Mouse (Mus musculus): ENCODE measurements at regions not wholly inside any gene's neighbourhood (a gene's known extent, or its start where the extent isn't known, plus 50 kb on each side); places are given as distances from the start of the nearest gene placed in this dataset.

GRCm38 (mm10) chr15:51592511-51593498, 2291.9 kb upstream of the Gm7489 start:
- H3K27me3 ChIP-seq (ENCODE audit: insufficient read depth, low read length): peaks cover 2% of the 10 kb centered on the region; the same call in 1 of the 2 replicates
- no peaks in the 10 kb centered on the region for H3K36me3 ChIP-seq (replicated peaks)
- peaks cover 2% of the 10 kb centered on the region; the same call in 1 of the 2 replicates for H3K4me1 ChIP-seq (ENCODE audit: insufficient read depth, low read depth, low read length)
- no peak for ATAC-seq (ENCODE audit: extremely low read depth, insufficient number of reproducible peaks, low FRiP score, poor library complexity, severe bottlenecking)
- no peak for TF ChIP-seq POLR2AphosphoS5 (IDR thresholded peaks at IDR 0.05; ENCODE audit: insufficient replicate concordance, low read depth, low read length)
- no peak for TF ChIP-seq TAL1 (conservative IDR thresholded peaks at IDR 0.05; ENCODE audit: low read depth, low read length)
- TF ChIP-seq GATA2 (IDR thresholded peaks at IDR 0.05; ENCODE audit: borderline replicate concordance, low read depth, low read length): no peak
- no peak for TF ChIP-seq CTCF (IDR thresholded peaks at IDR 0.05; ENCODE audit: low read depth, low read length)
- no peak for TF ChIP-seq GATA1 (IDR thresholded peaks at IDR 0.05; ENCODE audit: borderline replicate concordance, low read length)
- no peaks in the 10 kb centered on the region for H3K9me3 ChIP-seq (replicated peaks)
- no peak overlapping the region for H3K4me3 ChIP-seq (ENCODE audit: low read depth, low read length)
- DNase-seq (ENCODE audit: low spot score): no peak

GRCm38 (mm10) chr15:51594060-51594459, 2290.6 kb upstream of the Gm7489 start:
- peaks cover 2% of the 10 kb centered on the region; the same call in 1 of the 2 replicates for H3K4me1 ChIP-seq (ENCODE audit: insufficient read depth, low read depth, low read length)
- H3K4me3 ChIP-seq (ENCODE audit: low read depth, low read length): no peak overlapping the region
- H3K36me3 ChIP-seq (replicated peaks): no peaks in the 10 kb centered on the region
- H3K9me3 ChIP-seq (replicated peaks): no peaks in the 10 kb centered on the region
- peaks cover 2% of the 10 kb centered on the region; the same call in 1 of the 2 replicates for H3K27me3 ChIP-seq (ENCODE audit: insufficient read depth, low read length)
- DNase-seq (ENCODE audit: low spot score) (no peak), ATAC-seq (ENCODE audit: extremely low read depth, insufficient number of reproducible peaks, low FRiP score, poor library complexity, severe bottlenecking) (no peak)
- TF ChIP-seq TAL1 (conservative IDR thresholded peaks at IDR 0.05; ENCODE audit: low read depth, low read length): no peak
- TF ChIP-seq CTCF (IDR thresholded peaks at IDR 0.05; ENCODE audit: low read depth, low read length): no peak
- TF ChIP-seq POLR2AphosphoS5 (IDR thresholded peaks at IDR 0.05; ENCODE audit: insufficient replicate concordance, low read depth, low read length): no peak
- TF ChIP-seq GATA2 (IDR thresholded peaks at IDR 0.05; ENCODE audit: borderline replicate concordance, low read depth, low read length): no peak
- no peak for TF ChIP-seq GATA1 (IDR thresholded peaks at IDR 0.05; ENCODE audit: borderline replicate concordance, low read length)

GRCm38 (mm10) chr15:51595655-51596054, 2289.1 kb upstream of the Gm7489 start:
- Histone ChIP-seq H3K36me3 (replicated peaks) (no peaks in the 10 kb centered on the region), H3K4me3 (ENCODE audit: low read depth, low read length) (no peak overlapping the region), H3K27me3 (ENCODE audit: insufficient read depth, low read length) (peaks cover 6% of the 10 kb centered on the region; the same call in 1 of the 2 replicates), H3K9me3 (replicated peaks) (no peaks in the 10 kb centered on the region), H3K4me1 (ENCODE audit: insufficient read depth, low read depth, low read length) (peaks cover 2% of the 10 kb centered on the region; the same call in 1 of the 2 replicates)
- no peak for DNase-seq (ENCODE audit: low spot score)
- TF ChIP-seq CTCF (IDR thresholded peaks at IDR 0.05; ENCODE audit: low read depth, low read length): 0 out of 2 replicates have a peak, but pooled peaks have one; percentile 16
- no peak for TF ChIP-seq GATA2 (IDR thresholded peaks at IDR 0.05; ENCODE audit: borderline replicate concordance, low read depth, low read length)
- peak; percentile 8 for ATAC-seq (ENCODE audit: extremely low read depth, insufficient number of reproducible peaks, low FRiP score, poor library complexity, severe bottlenecking)

GRCm38 (mm10) chr15:51597841-51598240, 2286.9 kb upstream of the Gm7489 start:
- Histone ChIP-seq H3K36me3 (replicated peaks) (no peaks in the 10 kb centered on the region), H3K4me1 (ENCODE audit: insufficient read depth, low read depth, low read length) (no peaks in the 10 kb centered on the region), H3K27me3 (ENCODE audit: insufficient read depth, low read length) (peaks cover 4% of the 10 kb centered on the region; the same call in 1 of the 2 replicates), H3K4me3 (ENCODE audit: low read depth, low read length) (no peak overlapping the region), H3K9me3 (replicated peaks) (no peaks in the 10 kb centered on the region)
- TF ChIP-seq TAL1 (conservative IDR thresholded peaks at IDR 0.05; ENCODE audit: low read depth, low read length): no peak
- ATAC-seq (ENCODE audit: extremely low read depth, insufficient number of reproducible peaks, low FRiP score, poor library complexity, severe bottlenecking) (no peak), DNase-seq (ENCODE audit: low spot score) (no peak)

- Histone ChIP-seq H3K36me3 (replicated peaks) (no peaks in the 10 kb centered on the region), H3K9me3 (replicated peaks) (no peaks in the 10 kb centered on the region), H3K27me3 (ENCODE audit: insufficient read depth, low read length) (peaks cover 7% of the 10 kb centered on the region; the same call in 1 of the 2 replicates), H3K4me1 (ENCODE audit: insufficient read depth, low read depth, low read length) (no peaks in the 10 kb centered on the region), H3K4me3 (ENCODE audit: low read depth, low read length) (no peak overlapping the region)
- no peak for TF ChIP-seq GATA2 (IDR thresholded peaks at IDR 0.05; ENCODE audit: borderline replicate concordance, low read depth, low read length)
- no peak for TF ChIP-seq TAL1 (conservative IDR thresholded peaks at IDR 0.05; ENCODE audit: low read depth, low read length)
- TF ChIP-seq CTCF (IDR thresholded peaks at IDR 0.05; ENCODE audit: low read depth, low read length): no peak
- no peak for TF ChIP-seq POLR2AphosphoS5 (IDR thresholded peaks at IDR 0.05; ENCODE audit: insufficient replicate concordance, low read depth, low read length)
- no peak for TF ChIP-seq GATA1 (IDR thresholded peaks at IDR 0.05; ENCODE audit: borderline replicate concordance, low read length)
- DNase-seq (ENCODE audit: low spot score) (no peak), ATAC-seq (ENCODE audit: extremely low read depth, insufficient number of reproducible peaks, low FRiP score, poor library complexity, severe bottlenecking) (no peak)
These were observed 2283.4 kb upstream of the Gm7489 start for GRCm38 (mm10) chr15:51601128-51601855.

- ATAC-seq (ENCODE audit: extremely low read depth, insufficient number of reproducible peaks, low FRiP score, poor library complexity, severe bottlenecking) (no peak), DNase-seq (ENCODE audit: low spot score) (no peak)
- no peak overlapping the region for H3K4me3 ChIP-seq (ENCODE audit: low read depth, low read length)
- no peaks in the 10 kb centered on the region for H3K4me1 ChIP-seq (ENCODE audit: insufficient read depth, low read depth, low read length)
- H3K27me3 ChIP-seq (ENCODE audit: insufficient read depth, low read length): no peaks in the 10 kb centered on the region
- H3K9me3 ChIP-seq (replicated peaks): no peaks in the 10 kb centered on the region
- H3K36me3 ChIP-seq (replicated peaks): no peaks in the 10 kb centered on the region
- TF ChIP-seq CTCF (IDR thresholded peaks at IDR 0.05; ENCODE audit: low read depth, low read length) (no peak), TAL1 (conservative IDR thresholded peaks at IDR 0.05; ENCODE audit: low read depth, low read length) (no peak), GATA2 (IDR thresholded peaks at IDR 0.05; ENCODE audit: borderline replicate concordance, low read depth, low read length) (no peak), GATA1 (IDR thresholded peaks at IDR 0.05; ENCODE audit: borderline replicate concordance, low read length) (no peak), POLR2AphosphoS5 (IDR thresholded peaks at IDR 0.05; ENCODE audit: insufficient replicate concordance, low read depth, low read length) (no peak)
These were observed 2263.3 kb upstream of the Gm7489 start for GRCm38 (mm10) chr15:51621455-51621854.
